Mouse (Mus musculus): ENCODE measurements around the gene Dpf1. TPM values are rescaled to one million over a fixed set of nuclear protein-coding genes. Genes with fewer than 3 reads are reported as not detected.

The Dpf1 gene
- total RNA-seq, 2 experiments from 2014 or later = 2.4 to 2.7 TPM

DNA sequence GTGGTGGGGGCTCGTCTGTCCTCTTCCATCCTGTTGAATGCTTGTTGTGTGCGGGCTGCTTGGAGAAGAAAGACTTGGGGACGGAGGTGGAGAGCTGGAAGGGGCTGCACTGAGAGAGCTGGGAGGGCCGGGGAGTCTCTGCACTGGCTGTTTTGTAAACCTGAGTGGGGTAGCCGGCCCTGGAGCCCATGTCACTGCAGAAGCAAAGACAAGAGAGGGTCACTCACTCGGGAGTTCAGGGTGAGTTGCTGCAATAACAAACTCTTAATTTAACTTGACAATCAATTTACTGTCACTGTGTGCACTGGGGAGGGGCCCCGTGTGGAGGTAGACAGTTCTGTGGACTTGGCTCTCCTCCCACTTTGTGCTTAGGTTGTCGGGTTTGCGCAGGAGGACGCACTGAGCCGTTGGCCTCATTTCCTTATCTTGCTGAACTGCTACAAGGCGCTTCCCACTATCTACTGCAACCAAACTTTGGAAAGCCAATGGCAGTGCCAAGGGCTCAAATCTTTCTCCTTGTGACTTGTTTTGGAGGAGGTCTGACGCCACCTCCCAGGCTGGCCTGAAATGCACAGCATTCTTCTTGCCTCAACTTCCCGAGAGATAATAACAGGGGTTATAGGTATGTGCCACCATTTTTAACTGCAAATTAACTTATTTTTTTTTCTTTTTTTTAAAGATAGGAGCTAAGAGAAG is 35.4 kb downstream of the Dpf1 start:
- DNase-seq (ENCODE audit: low spot score) = no peak

DNA sequence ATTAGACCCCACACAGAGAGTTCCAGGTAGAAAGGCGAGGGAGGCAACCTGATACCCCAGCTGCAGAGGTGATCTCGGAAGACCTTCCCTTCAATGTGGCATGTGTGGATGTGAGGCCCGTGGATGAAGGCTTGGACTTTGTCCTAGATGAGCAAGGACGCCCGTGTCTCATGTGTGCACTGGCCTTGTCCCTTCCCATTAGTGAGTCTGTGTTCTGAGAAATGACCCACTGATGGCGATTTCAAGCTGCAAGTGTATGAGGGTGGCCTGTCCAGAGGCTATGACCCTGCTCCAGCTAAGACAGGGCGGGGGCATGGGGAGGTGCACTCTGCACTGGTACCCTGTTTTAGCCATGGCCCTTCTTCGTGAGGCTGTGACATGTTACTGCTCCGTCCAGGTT is 36.5 kb downstream of the Dpf1 start:
- DNase-seq (ENCODE audit: low spot score) = no peak

DNA sequence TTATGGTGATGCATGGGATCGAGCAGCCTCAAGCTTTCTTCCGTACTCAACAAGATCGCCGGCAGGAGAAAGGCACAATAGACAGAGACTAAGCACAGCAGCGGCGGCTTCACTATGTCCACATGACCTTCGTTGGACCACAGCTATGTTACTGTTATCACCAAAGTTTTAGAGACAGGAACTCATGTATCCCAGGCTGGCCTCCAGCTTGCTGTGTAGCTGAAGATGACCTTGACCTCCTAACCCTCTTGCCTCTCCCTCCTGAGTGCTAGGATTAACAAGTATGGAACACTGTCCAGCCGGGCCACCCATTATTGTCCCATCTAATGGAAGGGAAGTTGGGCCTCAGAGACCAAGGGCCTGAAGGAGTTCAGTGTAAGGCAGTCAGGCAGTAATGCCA is 37.1 kb downstream of the Dpf1 start:
- DNase-seq (ENCODE audit: low spot score) = no peak

DNA sequence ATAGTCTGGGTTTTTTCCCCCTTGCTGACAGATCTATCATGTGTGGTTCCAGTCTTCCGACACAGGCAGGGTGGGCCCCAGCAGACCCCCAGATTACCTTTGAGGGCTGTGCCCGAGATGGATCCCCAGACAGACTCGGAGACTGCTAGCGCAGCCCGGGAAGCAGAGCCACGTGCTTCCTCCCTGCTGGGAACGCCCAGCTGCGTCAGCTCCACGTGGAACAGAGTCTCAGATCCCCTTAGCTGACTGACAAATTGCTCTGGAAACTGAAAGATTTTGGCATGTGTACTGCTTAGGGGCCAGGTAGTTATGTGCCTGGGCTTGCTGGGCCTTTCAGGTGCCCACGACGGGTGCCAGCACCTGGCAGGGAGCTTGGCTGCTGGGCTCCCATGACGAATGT is 38.0 kb downstream of the Dpf1 start:
- no peak for DNase-seq (ENCODE audit: low spot score)

DNA sequence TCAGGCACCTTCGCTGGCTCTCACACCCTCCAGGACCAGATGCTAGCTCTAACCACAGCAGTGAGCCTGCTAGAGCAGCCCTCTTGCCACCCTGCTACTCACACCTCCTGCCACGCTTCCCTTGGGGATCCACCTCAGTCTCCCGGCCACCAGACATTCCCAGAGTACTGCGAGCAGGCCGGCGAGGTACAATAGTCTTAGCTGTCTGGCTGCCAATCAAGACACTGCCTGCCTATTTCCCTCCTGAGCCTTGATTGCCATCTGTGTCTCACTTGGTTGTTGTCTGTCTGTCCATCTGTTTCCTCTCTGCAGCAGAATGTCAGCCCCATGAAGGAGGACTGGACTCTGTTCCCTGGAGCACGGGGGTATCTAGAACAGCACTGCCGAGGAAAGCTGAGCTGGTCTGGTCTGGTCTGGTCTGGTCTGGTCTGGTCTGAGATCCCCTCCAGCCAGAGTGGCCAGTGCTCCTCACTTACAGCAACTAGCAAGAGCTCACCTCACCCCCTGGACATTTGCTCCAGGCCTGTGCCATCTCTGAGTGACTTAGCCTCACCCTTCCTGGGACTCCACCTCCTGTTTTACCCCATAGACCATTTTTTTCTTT is 38.8 kb downstream of the Dpf1 start:
- no peak for DNase-seq (ENCODE audit: low spot score)

DNA sequence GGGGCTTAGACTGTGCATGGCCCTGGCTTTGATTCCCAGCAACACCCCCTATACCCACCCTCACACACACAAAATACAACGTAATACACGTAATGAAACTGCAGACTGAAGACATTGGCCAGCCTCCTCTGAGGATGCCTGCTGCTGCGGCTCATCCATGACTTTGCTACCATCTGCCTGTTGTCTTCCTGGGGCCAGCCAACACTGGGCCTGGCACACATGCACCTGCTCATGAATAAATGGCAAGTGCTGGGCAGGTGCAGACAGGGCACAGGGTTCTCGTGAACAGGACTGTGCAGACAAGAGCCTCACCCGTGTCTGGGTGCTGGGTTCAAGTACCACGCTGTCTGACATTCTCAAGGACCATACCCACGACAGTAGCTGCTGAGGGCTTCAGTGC is 40.0 kb downstream of the Dpf1 start:
- no peak for DNase-seq (ENCODE audit: low spot score)

DNA sequence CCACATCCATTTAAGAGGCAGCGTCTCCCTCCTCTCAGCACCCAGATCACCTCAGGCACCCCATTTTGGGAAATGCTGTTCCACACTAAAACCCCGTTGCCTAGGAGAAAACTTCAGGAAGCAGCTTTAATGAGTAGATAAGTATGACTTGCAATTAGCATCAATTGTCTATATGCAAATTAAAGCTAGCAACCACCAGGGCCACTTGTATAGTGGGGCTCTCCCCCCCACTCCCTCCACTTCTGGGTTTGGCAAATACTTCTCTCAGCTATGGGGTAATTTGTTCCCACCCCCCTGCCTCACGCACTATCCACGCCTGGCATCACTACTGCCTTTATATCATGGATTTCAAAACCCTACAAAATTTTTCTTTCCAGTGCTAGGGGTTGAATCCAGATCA is 41.8 kb downstream of the Dpf1 start:
- no peak for DNase-seq (ENCODE audit: low spot score)

DNA sequence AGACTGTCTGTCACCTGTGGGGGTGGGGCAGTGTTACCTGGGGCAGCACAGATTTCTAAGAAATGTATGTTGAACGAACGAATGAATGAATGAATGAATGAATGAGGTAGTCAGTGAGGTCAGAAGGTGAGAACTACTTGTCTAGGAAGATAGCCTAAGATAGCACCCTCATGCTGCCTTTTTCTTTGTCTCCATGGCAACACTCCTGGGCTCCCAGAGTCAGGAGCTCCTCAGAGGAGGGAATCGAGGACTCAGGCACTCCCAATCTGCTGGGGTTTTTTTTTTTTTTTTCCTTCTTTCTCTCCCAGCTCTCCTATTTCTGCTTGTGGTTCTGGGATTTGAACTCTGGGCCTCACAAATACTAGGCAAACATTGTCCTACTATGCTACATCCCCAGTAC is 42.5 kb downstream of the Dpf1 start:
- DNase-seq (ENCODE audit: low spot score) = no peak

DNA sequence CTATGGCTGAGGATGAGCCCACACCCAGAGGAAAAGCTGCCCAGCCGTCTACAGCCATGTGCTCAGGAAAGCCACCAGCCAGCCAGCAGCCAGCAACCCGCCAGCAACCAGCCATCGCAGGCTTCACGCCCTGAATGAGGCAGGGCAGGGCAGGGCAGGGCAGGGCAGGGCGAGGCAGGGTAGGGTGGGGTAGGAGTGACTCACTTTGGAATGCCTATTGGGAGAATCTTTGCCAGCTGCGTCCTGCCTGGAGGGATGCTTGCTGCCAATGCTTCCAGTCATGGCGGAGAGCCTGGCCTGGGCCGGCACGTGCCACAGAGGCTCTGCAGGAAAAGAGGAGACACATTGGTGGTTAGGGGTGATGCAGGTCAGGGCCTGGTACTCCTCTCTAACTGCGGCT is 46.7 kb downstream of the Dpf1 start:
- DNase-seq (ENCODE audit: low spot score) = no peak

DNA sequence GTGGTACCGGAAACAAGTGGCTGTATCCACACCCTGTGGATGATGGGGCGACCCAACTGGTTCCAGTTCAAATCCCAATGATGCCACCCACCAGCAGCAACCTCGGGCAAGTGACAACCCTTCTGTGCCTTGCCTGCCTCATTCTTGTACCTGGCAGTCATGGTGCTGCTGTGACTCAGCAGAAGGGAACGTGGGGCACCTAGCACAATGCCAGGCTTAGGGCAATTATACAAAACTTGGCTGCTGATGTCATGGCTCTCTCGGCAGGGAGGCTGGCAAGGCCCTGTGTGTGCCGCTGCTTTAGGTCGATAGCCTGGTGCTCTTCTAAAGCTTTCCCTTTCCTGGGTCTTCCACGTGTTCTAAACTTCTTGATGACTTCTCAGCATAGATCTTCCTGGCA is 48.5 kb downstream of the Dpf1 start:
- no peak for DNase-seq (ENCODE audit: low spot score)

DNA sequence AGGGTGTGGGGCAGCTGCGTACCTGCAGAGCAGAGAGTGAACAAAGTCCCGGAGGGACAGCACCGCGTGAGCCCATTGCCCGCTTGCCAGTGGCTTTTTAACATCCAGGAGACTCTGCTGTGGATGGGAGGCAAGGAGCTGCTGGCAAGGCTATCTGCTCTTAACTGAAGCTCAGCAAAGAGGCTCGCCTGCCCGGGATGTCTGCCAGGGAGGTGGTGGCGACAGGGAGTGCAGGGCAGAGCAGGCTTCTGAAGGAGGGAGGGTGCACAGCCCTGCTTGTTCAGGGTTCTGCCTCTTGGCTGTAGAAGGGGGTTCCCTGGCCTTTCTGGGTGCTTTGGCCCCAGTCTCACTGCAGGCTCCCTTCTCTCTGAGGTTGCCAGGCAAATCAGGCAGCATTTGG is 50.4 kb downstream of the Dpf1 start:
- peak; percentile 52 for DNase-seq (ENCODE audit: low spot score)

DNA sequence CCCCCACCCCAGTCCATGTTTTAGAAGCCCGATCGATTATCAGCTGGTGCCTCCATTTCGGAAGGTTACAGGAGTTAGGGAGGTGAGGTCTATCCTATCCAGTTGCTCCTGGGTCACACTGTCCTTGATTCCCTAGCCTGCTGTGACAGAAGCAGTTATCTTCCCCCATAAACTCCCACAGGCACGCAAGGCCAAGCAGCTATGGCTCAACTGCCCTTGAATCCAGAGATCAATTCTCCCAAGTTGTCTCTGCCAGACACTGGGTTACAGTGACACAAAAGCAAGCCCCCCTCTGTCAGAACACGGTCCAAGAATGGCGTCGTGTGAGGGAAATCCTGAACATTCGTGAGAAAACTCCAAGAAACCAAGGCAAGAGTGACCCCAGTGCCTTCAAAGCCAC is 51.7 kb downstream of the Dpf1 start:
- DNase-seq (ENCODE audit: low spot score) = no peak

DNA sequence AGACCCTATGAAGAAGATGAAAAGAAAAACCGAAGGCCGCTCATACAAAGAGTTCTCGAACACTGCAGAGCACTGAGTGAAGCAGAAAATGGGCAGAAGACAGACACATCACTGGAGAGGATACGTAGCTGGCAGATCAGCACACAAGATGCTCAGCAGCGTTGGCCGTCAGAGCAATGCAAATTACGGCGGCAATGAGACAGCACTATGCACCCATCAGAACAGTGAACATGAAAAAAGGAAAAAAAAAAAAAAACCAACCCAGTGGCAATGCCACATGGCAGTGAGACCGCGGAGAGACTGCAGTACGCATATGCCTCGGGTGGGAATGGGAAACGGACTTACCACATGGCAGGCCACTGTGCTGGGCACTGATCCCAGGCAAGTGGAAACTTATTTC is 57.7 kb downstream of the Dpf1 start:
- no peak for DNase-seq (ENCODE audit: low spot score)

DNA sequence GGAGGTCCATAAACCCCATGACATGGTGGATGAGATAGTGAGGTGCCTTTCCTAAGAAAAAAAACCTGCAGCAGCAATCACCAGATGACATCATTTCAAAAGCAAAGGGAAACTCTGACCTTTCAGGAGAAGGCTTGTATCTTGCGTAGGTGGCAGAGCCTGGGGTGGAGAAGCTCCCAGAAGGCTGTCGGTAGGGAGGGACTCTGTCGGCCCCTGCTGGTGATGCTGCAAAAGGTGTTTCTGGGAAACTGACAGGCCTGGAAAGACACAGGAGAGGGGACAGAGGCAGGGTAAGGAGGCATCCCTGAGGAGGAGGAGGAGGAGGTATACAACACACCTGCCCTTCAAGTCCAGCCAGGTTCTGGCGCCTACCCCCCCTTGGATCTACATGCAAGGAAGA is 60.3 kb downstream of the Dpf1 start:
- no peak for DNase-seq (ENCODE audit: low spot score)

DNA sequence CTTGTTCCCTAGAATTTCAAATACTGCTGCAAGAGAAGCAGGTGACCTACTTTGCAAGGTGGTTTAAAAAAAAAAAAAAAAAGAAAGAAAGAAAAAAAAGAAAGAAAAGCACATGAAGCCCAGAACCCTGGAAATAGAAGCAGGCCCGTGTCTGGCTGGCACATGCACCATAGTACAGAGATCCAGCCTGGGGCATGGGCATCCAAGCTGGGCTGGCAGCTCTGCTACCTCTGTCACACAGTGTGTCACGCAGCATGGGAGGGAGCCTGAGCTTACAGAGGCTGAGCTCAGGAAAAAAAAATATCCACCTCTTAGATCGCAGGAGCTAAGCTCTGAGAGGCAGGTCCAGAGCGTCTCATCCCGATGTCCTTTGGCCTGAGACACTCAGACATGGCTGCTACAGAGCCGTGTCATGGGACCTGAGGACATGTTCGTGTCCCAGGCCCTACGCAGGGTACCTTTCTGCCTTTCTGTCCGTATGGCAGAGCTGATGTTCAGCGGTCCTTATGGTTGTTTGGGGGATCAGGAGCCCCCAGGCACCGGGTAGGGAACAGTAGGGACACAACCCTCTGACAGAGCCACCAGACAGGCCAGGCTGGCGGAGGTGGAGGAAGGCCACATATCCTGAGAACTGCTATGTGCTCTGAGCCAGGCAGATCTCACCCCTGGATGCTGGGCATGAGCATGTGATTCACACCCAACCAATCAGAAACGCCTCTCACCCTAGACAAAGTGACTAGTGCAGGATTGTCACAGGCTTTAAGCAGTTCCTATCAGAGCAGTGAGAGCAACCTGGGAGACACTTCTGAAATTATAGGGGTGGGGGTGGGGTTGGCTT is 63.6 kb downstream of the Dpf1 start:
- no peak for DNase-seq (ENCODE audit: low spot score)

Other genes with a start within 250 kb of the Dpf1 start
- 1,000 to 10,000 TPM; 1,704 to 1,734 TPM for gene Ryr1, start 178.8 kb upstream of the Dpf1 start, total RNA-seq (2021)
- under 1 TPM; 0.52 to 0.62 TPM for gene Rasgrp4, start 169.1 kb upstream of the Dpf1 start, total RNA-seq (2021)
- gene Fam98c, start 147.7 kb upstream of the Dpf1 start, total RNA-seq (2021) = 1 to 10 TPM; 9.1 to 9.4 TPM
- gene Ggn, start 133.7 kb upstream of the Dpf1 start, total RNA-seq (2021) = under 1 TPM; 0.27 to 0.33 TPM
- gene Spred3, start 133.5 kb upstream of the Dpf1 start, total RNA-seq (2021) = 1 to 10 TPM; 1.9 to 3.1 TPM
- gene Psmd8, start 123.2 kb upstream of the Dpf1 start, total RNA-seq (2021) = 100 to 1,000 TPM; 202 to 256 TPM
- gene Catsperg1, start 89.9 kb upstream of the Dpf1 start, total RNA-seq (2021) = under 1 TPM; 0.14 to 0.47 TPM
- under 1 TPM; 0.71 to 0.93 TPM for gene Kcnk6, start 71.4 kb upstream of the Dpf1 start, total RNA-seq (2021)
- 10 to 100 TPM; 38.1 to 38.4 TPM for gene Yif1b, start 65.6 kb upstream of the Dpf1 start, total RNA-seq (2021)
- gene 2200002D01Rik, start 55.5 kb upstream of the Dpf1 start, total RNA-seq (2021) = 1 to 10 TPM in 1 of 2 experiments, under 1 TPM in 1; 0.66 to 1.1 TPM
- 10 to 100 TPM in 1 of 2 experiments, 1 to 10 TPM in 1; 8.2 to 14.7 TPM for gene Spint2, start 22.0 kb upstream of the Dpf1 start, total RNA-seq (2021)
- 1 to 10 TPM; 3.3 to 3.4 TPM for gene Ppp1r14a, start 14.6 kb upstream of the Dpf1 start, total RNA-seq (2021)
- gene Sipa1l3, start 214.7 kb downstream of the Dpf1 start, total RNA-seq (2021) = 1 to 10 TPM; 6.6 to 7.1 TPM